21 mouse cellular contexts compared by ENCODE assay signal in the genomic region with DNA sequence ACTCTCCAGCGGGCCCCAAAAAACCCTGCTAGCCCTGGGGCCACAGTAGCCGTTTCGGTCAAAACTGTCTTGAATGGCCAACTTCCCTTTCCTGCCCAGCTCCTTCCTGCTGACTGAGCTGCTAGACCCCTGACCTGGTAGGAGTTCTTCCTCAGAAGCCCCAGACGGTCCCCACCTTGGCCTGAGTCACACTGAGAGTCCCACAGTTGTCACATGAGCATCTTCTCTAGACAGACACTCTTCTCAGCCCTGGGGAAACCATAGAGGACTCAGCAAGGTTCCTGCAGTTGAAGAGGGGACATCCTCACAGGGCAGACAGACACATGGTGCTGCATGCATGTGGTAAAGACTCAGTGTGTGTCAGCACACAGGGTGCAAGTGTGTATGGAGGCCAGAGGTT. TPM values are rescaled to one million over a fixed set of nuclear protein-coding genes. Genes with fewer than 3 reads are reported as not detected.
DNase-seq lines count a peak whose midpoint lies in the region; ATAC-seq lines count a peak whose summit lies in the region.
"Had no signal": no experiment of that assay in that cellular context is flagged by ENCODE, and none has a peak within 500 bp of the region (broad histone marks: within the 10 kb centered on the region; RNA-seq: fewer than 3 reads in every experiment).

No protein-coding gene starts in this region.

- H3K27ac ChIP-seq in hindbrain, embryonic 13.5 days = no peak overlapping the region
- H3K27ac ChIP-seq: embryonic facial prominence, embryonic 10.5 days; forebrain, embryonic 13.5 days; heart, embryonic 15.5 days; hindbrain, embryonic 14.5 days had no signal

- H3K4me3 ChIP-seq in hindbrain, embryonic 13.5 days = no peak overlapping the region
- H3K4me3 ChIP-seq: embryonic facial prominence, embryonic 10.5 days; forebrain, embryonic 13.5 days; heart, embryonic 15.5 days had no signal

- no peaks in the 10 kb centered on the region for H3K9me3 ChIP-seq in hindbrain, embryonic 13.5 days
- H3K9me3 ChIP-seq: embryonic facial prominence, embryonic 10.5 days; forebrain, embryonic 13.5 days; heart, embryonic 15.5 days had no signal

- H3K4me2 ChIP-seq in hindbrain, embryonic 13.5 days = no peak overlapping the region
- H3K4me2 ChIP-seq: forebrain, embryonic 13.5 days; heart, embryonic 11.5 days; heart, embryonic 15.5 days; hindbrain, embryonic 14.5 days had no signal

- H3K27me3 ChIP-seq in hindbrain, embryonic 13.5 days = peaks cover 50% of the 10 kb centered on the region
- H3K27me3 ChIP-seq: heart, embryonic 15.5 days had no signal

- peaks cover 29% of the 10 kb centered on the region for H3K4me1 ChIP-seq in hindbrain, embryonic 13.5 days (replicated peaks)

- WGBS in hindbrain, embryonic 13.5 days = 80% methylated on average over 4 of the region's 4 CpGs

- H3K36me3 ChIP-seq in hindbrain, embryonic 13.5 days = no peaks in the 10 kb centered on the region
- H3K36me3 ChIP-seq: embryonic facial prominence, embryonic 10.5 days; heart, embryonic 15.5 days had no signal

- no peak overlapping the region for H3K9ac ChIP-seq in hindbrain, embryonic 13.5 days
- H3K9ac ChIP-seq: forebrain, embryonic 13.5 days; forebrain, postnatal 0 days; heart, embryonic 15.5 days; hindbrain, embryonic 14.5 days had no signal

- DNase-seq in heart, adult 11 months = peak; percentile 86
- no peak for DNase-seq in heart, adult 8-10 months (ENCODE audit: low spot score)
- DNase-seq in lung, postnatal 36 days = peak; percentile 55
- no peak for DNase-seq in lung, adult 18-20 months
- peak; percentile 48 to 50 for DNase-seq in natural killer cell, adult 2 months (ENCODE audit: low spot score in 2 of 2)
- DNase-seq in left cerebral cortex, adult 8-10 months (ENCODE audit: low spot score in 2 of 2) = no peak
- DNase-seq: adrenal gland, adult 8-10 months; adrenal gland, postnatal 36 days; cerebellum, adult 11-12 months; cerebellum, adult 9-11 months; forebrain, postnatal 0 days; gastrocnemius, postnatal 14 days; heart, adult 18-20 months; heart, postnatal 14 days had no signal

- ATAC-seq in granulocyte monocyte progenitor cell, adult 5-6 weeks (replicated peaks; ENCODE audit: poor library complexity, severe bottlenecking) = peak; percentile 16; the same call in 1 of the 2 replicates
- ATAC-seq in hindbrain, embryonic 13.5 days (ENCODE audit: low FRiP score) = no peak
- ATAC-seq: forebrain, embryonic 13.5 days; forebrain, postnatal 0 days had no signal

RNA-seq across cellular contexts. Expression of a gene that starts 8.2 kb away (rescaled TPM):
- 10 to 100 TPM in 2 of 4 experiments, 1 to 10 TPM in 2; 5.7 to 11.1 (median 9.9) TPM for total RNA-seq in heart, adult 8-10 months (2022)
- 0.41 TPM in 1 of 2 replicates, not detected in the other for total RNA-seq in granulocyte monocyte progenitor cell, adult 5-6 weeks (2014; fragmentation: Nextera tagmentation)
- 2.8 TPM in 2 replicates for total RNA-seq in granulocyte monocyte progenitor cell, adult 5-6 weeks (2017)
- polyA plus RNA-seq in hindbrain, embryonic 13.5 days (2015; fragmentation: Nextera tagmentation; extraction: Ambion mirVana) = 0.83 and 0.84 TPM in 2 replicates
- 1 to 10 TPM; 1.2 to 3.8 (median 1.5) TPM for total RNA-seq in left cerebral cortex, adult 8-10 months (2022)

RNA-seq across cellular contexts. Expression of a gene that starts 26.4 kb away (rescaled TPM):
- 10 to 100 TPM; 11.6 to 15.6 (median 13.4) TPM for total RNA-seq in heart, adult 8-10 months (2022)
- 15.3 and 20.4 TPM in 2 replicates for total RNA-seq in granulocyte monocyte progenitor cell, adult 5-6 weeks (2014; fragmentation: Nextera tagmentation)
- total RNA-seq in granulocyte monocyte progenitor cell, adult 5-6 weeks (2017) = 9.2 and 13.0 TPM in 2 replicates
- 34.5 and 35.5 TPM in 2 replicates for polyA plus RNA-seq in hindbrain, embryonic 13.5 days (2015; fragmentation: Nextera tagmentation; extraction: Ambion mirVana)
- total RNA-seq in left cerebral cortex, adult 8-10 months (2022) = 10 to 100 TPM; 21.4 to 24.1 (median 22.8) TPM

RNA-seq across cellular contexts. Expression of a gene that starts 48.8 kb away (rescaled TPM):
- total RNA-seq in heart, adult 8-10 months (2022) = 10 to 100 TPM; 34.6 to 46.1 (median 39.0) TPM
- 19.7 and 30.2 TPM in 2 replicates for total RNA-seq in granulocyte monocyte progenitor cell, adult 5-6 weeks (2014; fragmentation: Nextera tagmentation)
- 2.6 and 6.4 TPM in 2 replicates for total RNA-seq in granulocyte monocyte progenitor cell, adult 5-6 weeks (2017)
- 37.7 and 39.2 TPM in 2 replicates for polyA plus RNA-seq in hindbrain, embryonic 13.5 days (2015; fragmentation: Nextera tagmentation; extraction: Ambion mirVana)
- 10 to 100 TPM; 69.7 to 89.8 (median 75.6) TPM for total RNA-seq in left cerebral cortex, adult 8-10 months (2022)

Comparison
In these comparisons a context has a peak if more than half of its experiments do, and no peak if none do; other contexts are left out.
1. DNase-seq: peak in heart, adult 11 months (single experiment), lung, postnatal 36 days (single experiment) and natural killer cell, adult 2 months (2 of 2); none in heart, adult 8-10 months (single experiment), lung, adult 18-20 months (0 of 2) and left cerebral cortex, adult 8-10 months (0 of 2).